Mouse (Mus musculus) liver, adult 2 months (tissue): ENCODE measurements at regions not wholly inside any gene's neighbourhood (a gene's known extent, or its start where the extent isn't known, plus 50 kb on each side); places are given as distances from the start of the nearest gene placed in this dataset.

ENCODE experiments used
- DNase-seq: peaks from one replicate; pipeline ENCODE4 v3.0.0-alpha.2; 2011; ENCODE audit warnings: low read depth, low spot score; ENCODE audit errors: extremely low read depth
- H3K27ac ChIP-seq: fragments of 200-500 bp; replicated peaks from 2 replicates; pipeline ENCODE4 v1.5.1; 2012; ENCODE audit warnings: low read depth, mild to moderate bottlenecking, control low read depth, inconsistent platforms, low read length; ENCODE audit not compliant: insufficient read depth
- H3K27me3 ChIP-seq: fragments of 200-500 bp; 2 replicates; pipeline ENCODE4 v1.6.1; 2012; ENCODE audit warnings: mild to moderate bottlenecking, moderate library complexity, low read length, inconsistent platforms; ENCODE audit not compliant: control insufficient read depth, insufficient read depth
- H3K36me3 ChIP-seq: fragments of 200-500 bp; 2 replicates; pipeline ENCODE4 v1.6.1; 2012; ENCODE audit warnings: low read length, inconsistent platforms; ENCODE audit not compliant: control insufficient read depth, insufficient read depth
- H3K4me1 ChIP-seq: fragments of 200-500 bp; 2 replicates; pipeline ENCODE4 v1.6.1; 2011; ENCODE audit warnings: low read length; ENCODE audit not compliant: control insufficient read depth, insufficient read depth
- H3K4me3 ChIP-seq: fragments of 200-500 bp; 2 replicates; pipeline ENCODE4 v1.5.1; 2011; ENCODE audit warnings: low read depth, mild to moderate bottlenecking, control low read depth, low read length, moderate library complexity; ENCODE audit not compliant: insufficient read depth
- H3K79me2 ChIP-seq: fragments of 200-500 bp; 2 replicates; pipeline ENCODE4 v1.6.1; 2012; ENCODE audit warnings: inconsistent platforms, mild to moderate bottlenecking, low read length, moderate library complexity; ENCODE audit not compliant: control insufficient read depth, insufficient read depth
- H3K9ac ChIP-seq: fragments of 200-500 bp; 2 replicates; pipeline ENCODE4 v1.6.1; 2012; ENCODE audit warnings: low read depth, mild to moderate bottlenecking, control low read depth, inconsistent platforms, low read length
- CTCF ChIP-seq: fragments of 200-500 bp; IDR thresholded peaks from 2 replicates; pipeline ENCODE4 v1.5.1; 2011; ENCODE audit warnings: low read depth, low read length, control low read depth
- POLR2A ChIP-seq: fragments of 200-500 bp; IDR thresholded peaks from 2 replicates; pipeline ENCODE4 v1.6.1; 2011; ENCODE audit warnings: low read length, control low read depth; ENCODE audit not compliant: insufficient read depth; ENCODE audit errors: extremely low read depth
- WGBS: fragments of 180-500 bp; shearing (Covaris S2); methylation state at CpG from one replicate; pipeline ENCODE4 v1.1.7; 2018; 5-methylcytosine and 5-hydroxymethylcytosine counted together

- 78% methylated on average over 6 of the region's 6 CpGs for WGBS
- Histone ChIP-seq H3K79me2 (no peaks in the 10 kb centered on the region), H3K36me3 (no peaks in the 10 kb centered on the region), H3K9ac (no peak overlapping the region), H3K27me3 (no peaks in the 10 kb centered on the region), H3K27ac (no peak overlapping the region), H3K4me3 (no peak overlapping the region), H3K4me1 (no peaks in the 10 kb centered on the region)
- no peak for DNase-seq
- TF ChIP-seq CTCF (no peak), POLR2A (no peak)
These were observed 127.9 kb upstream of the Adra1d start for GRCm38 (mm10) chr2:131689996-131690395.

DNA sequence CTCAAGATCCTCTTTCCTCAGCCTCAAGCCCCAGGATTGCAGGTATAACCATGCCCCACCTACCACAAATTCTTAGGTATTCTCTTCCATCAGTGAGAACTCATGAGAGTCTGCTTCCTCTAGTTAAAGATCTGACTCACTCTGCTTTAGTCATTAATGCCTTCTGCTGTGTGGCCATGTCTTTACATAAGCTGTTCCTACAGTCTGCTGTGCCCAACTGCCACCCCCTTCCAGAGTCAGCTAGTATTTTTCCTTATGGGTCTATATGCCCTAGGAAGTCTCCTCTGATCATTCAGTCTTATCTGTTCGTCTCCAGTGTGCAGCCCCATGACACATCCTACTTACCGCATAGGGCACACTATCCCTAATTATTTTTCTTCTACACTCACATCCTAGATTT lies 126.2 kb upstream of the Adra1d start:
- TF ChIP-seq CTCF (no peak), POLR2A (no peak)

DNA sequence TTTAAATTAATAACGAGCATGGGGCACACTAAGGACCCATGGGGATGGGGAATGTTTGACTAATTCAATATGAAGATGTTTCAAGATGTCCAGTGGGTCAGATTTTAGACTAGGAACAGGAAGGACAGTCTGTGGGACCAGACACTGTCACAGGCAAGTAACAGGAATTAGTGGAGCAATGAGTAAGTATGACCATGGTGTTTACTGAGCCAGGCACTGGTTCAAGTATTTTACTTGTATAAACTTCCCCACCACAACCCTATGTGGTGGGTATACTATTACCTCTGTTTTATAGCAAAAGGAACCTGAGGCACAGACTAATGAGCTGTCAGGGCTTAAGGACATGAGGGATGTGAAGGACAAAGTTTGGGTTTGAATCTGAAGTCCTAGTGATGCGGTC lies 125.4 kb upstream of the Adra1d start:
- no peak for DNase-seq
- H3K79me2 ChIP-seq, result no peaks in the 10 kb centered on the region
- no peaks in the 10 kb centered on the region for H3K27me3 ChIP-seq
- TF ChIP-seq POLR2A, result no peak
- TF ChIP-seq CTCF, result no peak
- 87% methylated on average over 2 of the region's 2 CpGs for WGBS
- no peak overlapping the region for H3K4me3 ChIP-seq
- no peak overlapping the region for H3K27ac ChIP-seq
- H3K4me1 ChIP-seq, result no peaks in the 10 kb centered on the region
- no peak overlapping the region for H3K9ac ChIP-seq
- H3K36me3 ChIP-seq, result no peaks in the 10 kb centered on the region

More for the DNA sequence above, 126.2 kb upstream of the Adra1d start:
- no peaks in the 10 kb centered on the region for H3K36me3 ChIP-seq
- no peaks in the 10 kb centered on the region for H3K4me1 ChIP-seq
- no peaks in the 10 kb centered on the region for H3K27me3 ChIP-seq
- H3K79me2 ChIP-seq, result no peaks in the 10 kb centered on the region
- H3K4me3 ChIP-seq, result no peak overlapping the region
- H3K9ac ChIP-seq, result no peak overlapping the region
- WGBS, result 93% methylated on average over 2 of the region's 2 CpGs
- DNase-seq, result no peak
- H3K27ac ChIP-seq, result no peak overlapping the region

DNA sequence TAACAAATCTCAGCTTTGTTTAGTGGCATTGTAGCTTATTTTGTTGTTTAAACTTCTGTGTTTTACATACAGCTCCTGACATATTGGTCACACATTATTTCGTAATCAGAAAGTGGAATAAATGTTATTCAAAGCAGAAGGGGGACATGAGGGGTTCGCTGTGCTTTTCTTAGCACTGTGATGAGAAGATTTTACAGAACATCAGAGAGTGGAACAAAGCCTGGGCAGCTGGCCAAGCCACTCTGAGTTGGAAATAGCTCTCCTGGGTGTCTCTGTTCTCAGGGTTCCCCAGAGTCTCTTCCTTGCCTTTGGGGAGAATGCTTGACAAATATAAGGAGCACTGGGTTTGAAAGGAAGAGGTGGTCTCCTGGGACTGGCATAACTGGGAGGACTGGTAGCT lies 124.7 kb upstream of the Adra1d start:
- TF ChIP-seq CTCF, result no peak
- no peak for TF ChIP-seq POLR2A
- H3K36me3 ChIP-seq, result no peaks in the 10 kb centered on the region
- no peak overlapping the region for H3K4me3 ChIP-seq
- no peaks in the 10 kb centered on the region for H3K79me2 ChIP-seq
- DNase-seq, result no peak
- 61% methylated on average over 2 of the region's 2 CpGs for WGBS
- no peaks in the 10 kb centered on the region for H3K27me3 ChIP-seq
- no peak overlapping the region for H3K27ac ChIP-seq
- no peaks in the 10 kb centered on the region for H3K4me1 ChIP-seq
- no peak overlapping the region for H3K9ac ChIP-seq

DNA sequence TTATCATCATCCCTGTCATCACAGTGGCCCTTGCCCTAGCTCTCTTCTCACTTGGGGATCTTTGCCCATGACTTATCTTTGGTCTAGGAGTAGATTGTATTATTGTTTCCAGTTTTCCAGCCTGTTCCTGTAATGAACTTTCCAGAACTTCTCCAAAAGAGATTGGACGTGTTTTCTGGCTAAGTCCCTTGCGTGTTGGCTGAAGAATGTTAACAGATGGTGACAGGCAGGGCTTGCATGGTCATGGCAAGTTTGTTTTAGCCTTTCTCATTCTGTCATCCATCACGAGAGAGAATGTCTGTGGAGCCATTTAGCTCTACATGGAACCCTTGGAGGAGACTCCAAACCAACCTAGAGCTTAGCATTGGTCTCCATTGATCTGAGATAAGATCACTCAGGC lies 123.2 kb upstream of the Adra1d start:
- no peaks in the 10 kb centered on the region for H3K4me1 ChIP-seq
- TF ChIP-seq CTCF (no peak), POLR2A (no peak)
- H3K79me2 ChIP-seq, result no peaks in the 10 kb centered on the region
- no peaks in the 10 kb centered on the region; the same call in 1 of the 2 replicates for H3K27me3 ChIP-seq
- no peak overlapping the region for H3K27ac ChIP-seq
- no peak overlapping the region for H3K4me3 ChIP-seq
- WGBS, result 74% methylated on average over 3 of the region's 3 CpGs
- H3K36me3 ChIP-seq, result no peaks in the 10 kb centered on the region
- no peak overlapping the region for H3K9ac ChIP-seq
- DNase-seq, result no peak

- no peaks in the 10 kb centered on the region for H3K36me3 ChIP-seq
- H3K79me2 ChIP-seq, result no peaks in the 10 kb centered on the region
- H3K4me3 ChIP-seq, result no peak overlapping the region
- DNase-seq, result no peak
- 82% methylated on average over 2 of the region's 2 CpGs for WGBS
- H3K4me1 ChIP-seq, result no peaks in the 10 kb centered on the region
- no peak overlapping the region for H3K27ac ChIP-seq
- no peaks in the 10 kb centered on the region; the same call in 1 of the 2 replicates for H3K27me3 ChIP-seq
- H3K9ac ChIP-seq, result no peak overlapping the region
- TF ChIP-seq CTCF (no peak), POLR2A (no peak)
These were observed 121.7 kb upstream of the Adra1d start for GRCm38 (mm10) chr2:131683734-131684133.
